In the genomic region with DNA sequence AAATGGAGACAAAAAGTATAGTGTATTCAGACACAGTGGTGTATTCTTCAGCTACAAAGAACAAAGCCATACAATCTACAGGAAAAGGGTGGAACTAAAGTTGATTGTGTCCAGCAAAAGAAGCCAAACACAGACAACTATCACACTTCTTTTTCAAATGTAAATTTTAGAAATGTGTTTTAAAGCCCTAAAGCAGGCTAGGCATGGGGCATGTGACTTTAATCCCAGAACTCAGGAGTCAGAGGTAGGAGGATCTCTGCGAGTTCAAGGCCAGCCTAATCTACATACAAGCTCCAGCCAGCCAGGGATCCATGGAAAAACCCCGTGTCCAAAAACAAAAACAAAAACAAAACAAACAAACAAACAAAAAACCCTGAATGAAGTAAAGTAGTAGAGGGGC, we compare ENCODE assay signal across 21 mouse cellular contexts.
"Had no signal": no experiment of that assay in that cellular context is flagged by ENCODE, and none has a peak within 500 bp of the region (broad histone marks: within the 10 kb centered on the region; RNA-seq: fewer than 3 reads in every experiment).

No protein-coding gene starts in this region.

- H3K4me1 ChIP-seq: hindbrain, embryonic 12.5 days; liver, embryonic 13.5 days had no signal

- H3K9ac ChIP-seq: heart, embryonic 13.5 days; heart, embryonic 15.5 days; hindbrain, embryonic 12.5 days; hindbrain, embryonic 14.5 days; intestine, embryonic 15.5 days; limb, embryonic 12.5 days; liver, embryonic 13.5 days had no signal

- H3K36me3 ChIP-seq: heart, embryonic 13.5 days; heart, embryonic 15.5 days; hindbrain, embryonic 12.5 days; intestine, embryonic 15.5 days; limb, embryonic 10.5 days; limb, embryonic 12.5 days; liver, embryonic 13.5 days had no signal

- DNase-seq: gastrocnemius, postnatal 14 days; gastrocnemius, postnatal 36 days; heart, adult 2 months; heart, postnatal 14 days; heart, postnatal 36 days; kidney, adult 18-20 months; kidney, adult 8-10 months; kidney, postnatal 10 days; kidney, postnatal 25 days; kidney, postnatal 4 days; liver; liver, embryonic 13.5 days had no signal

- H3K27ac ChIP-seq: heart, adult 2 months; heart, embryonic 13.5 days; heart, embryonic 15.5 days; hindbrain, embryonic 12.5 days; hindbrain, embryonic 14.5 days; intestine, embryonic 15.5 days; layer of hippocampus, adult 2 months; left cerebral cortex, adult 2 months; limb, embryonic 10.5 days; limb, embryonic 12.5 days; liver, embryonic 13.5 days had no signal

- H3K27me3 ChIP-seq: heart, embryonic 13.5 days; heart, embryonic 15.5 days; hindbrain, embryonic 12.5 days; intestine, embryonic 15.5 days; limb, embryonic 12.5 days; liver, embryonic 13.5 days had no signal

- H3K9me3 ChIP-seq: heart, embryonic 13.5 days; heart, embryonic 15.5 days; hindbrain, embryonic 12.5 days; intestine, embryonic 15.5 days; limb, embryonic 10.5 days; limb, embryonic 12.5 days; liver, embryonic 13.5 days had no signal

- H3K4me3 ChIP-seq: heart, adult 2 months; heart, embryonic 13.5 days; heart, embryonic 15.5 days; hindbrain, embryonic 12.5 days; intestine, embryonic 15.5 days; layer of hippocampus, adult 2 months; left cerebral cortex, adult 2 months; limb, embryonic 10.5 days; limb, embryonic 12.5 days; liver, embryonic 13.5 days had no signal
